Mouse (Mus musculus) neural tube, embryonic 15.5 days (tissue): Measurements from ENCODE around the gene Palm2. TPM values are rescaled to one million over a fixed set of nuclear protein-coding genes. Genes with fewer than 3 reads are reported as not detected.

Source experiments
- ATAC-seq: fragments of 200-750 bp; cut with Nextera tagmentation; 2 replicates; pipeline ENCODE4 v1.8.0; 2017; ENCODE audit warnings: mild to moderate bottlenecking, moderate TSS enrichment, moderate library complexity; ENCODE audit not compliant: low FRiP score
- H3K27ac ChIP-seq: fragments of 300-500 bp; sonication (generic); replicated peaks from 2 replicates; pipeline ENCODE4 v1.5.1; 2015; ENCODE audit warnings: mild to moderate bottlenecking, inconsistent platforms
- H3K27me3 ChIP-seq: fragments of 300-500 bp; sonication (generic); replicated peaks from 2 replicates; pipeline ENCODE4 v1.6.1; 2015; ENCODE audit warnings: inconsistent platforms
- H3K36me3 ChIP-seq: fragments of 300-500 bp; sonication (generic); 2 replicates; pipeline ENCODE4 v1.6.1; 2015; ENCODE audit warnings: inconsistent platforms
- H3K4me1 ChIP-seq: fragments of 300-500 bp; sonication (generic); 2 replicates; pipeline ENCODE4 v1.6.1; 2015; ENCODE audit warnings: inconsistent platforms
- H3K4me2 ChIP-seq: fragments of 300-500 bp; sonication (generic); 2 replicates; pipeline ENCODE4 v1.6.1; 2015; ENCODE audit warnings: inconsistent platforms, mild to moderate bottlenecking, moderate library complexity
- H3K4me3 ChIP-seq: fragments of 300-500 bp; sonication (generic); replicated peaks from 2 replicates; pipeline ENCODE4 v1.5.1; 2015; ENCODE audit warnings: mild to moderate bottlenecking, inconsistent platforms
- H3K9ac ChIP-seq: fragments of 300-500 bp; sonication (generic); replicated peaks from 2 replicates; pipeline ENCODE4 v1.6.1; 2015; ENCODE audit warnings: mild to moderate bottlenecking, inconsistent platforms
- H3K9me3 ChIP-seq: fragments of 300-500 bp; sonication (generic); replicated peaks from 2 replicates; pipeline ENCODE4 v1.6.1; 2016; ENCODE audit warnings: inconsistent platforms
- whole genome bisulfite sequencing: fragments of 180-500 bp; shearing (Covaris S2); methylation state at CpG from one replicate; pipeline ENCODE4 v1.1.7; 2015; ENCODE audit warnings: mixed read lengths; 5-methylcytosine and 5-hydroxymethylcytosine counted together
- polyA plus RNA-seq: library from polyadenylated mRNA; unstranded; fragments of >200 nt; fragmentation: Nextera tagmentation; extraction: Ambion mirVana; gene quantifications from 2 replicates; pipeline ENCODE4 v1.2.1, GENCODE M21; 2015

The Palm2 gene
- polyA plus RNA-seq, 1 experiment from 2014 or later, result 16.9 TPM

DNA sequence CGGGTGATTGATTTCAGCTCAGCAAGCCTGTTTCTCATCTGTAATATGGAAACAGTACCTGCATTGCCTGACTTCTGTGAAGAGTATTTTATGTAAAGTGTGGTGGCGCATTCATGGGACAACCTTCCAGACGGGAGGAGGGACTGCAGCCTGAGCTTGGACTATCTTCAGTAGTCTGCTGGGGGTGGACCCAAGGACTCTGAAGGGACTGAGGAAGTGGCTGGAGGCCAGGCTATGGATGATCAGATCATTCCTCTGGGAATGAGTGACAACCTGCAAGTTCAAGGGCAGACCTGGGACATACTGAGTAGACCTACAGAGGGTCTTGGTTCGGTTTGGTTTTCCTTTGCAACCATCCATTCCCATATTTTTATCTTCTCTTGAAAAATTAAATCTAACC is 288.2 kb downstream of the Palm2 start:
- WGBS, result 92% methylated on average over 4 of the region's 4 CpGs
- no peak overlapping the region for H3K27ac ChIP-seq
- H3K4me3 ChIP-seq, result no peak overlapping the region
- no peaks in the 10 kb centered on the region for H3K36me3 ChIP-seq
- H3K9me3 ChIP-seq, result no peaks in the 10 kb centered on the region
- H3K4me1 ChIP-seq, result 0 out of 2 replicates have a peak, but pooled peaks cover 5% of the 10 kb centered on the region
- H3K9ac ChIP-seq, result no peak overlapping the region
- no peak overlapping the region for H3K4me2 ChIP-seq
- no peak for ATAC-seq
- no peaks in the 10 kb centered on the region for H3K27me3 ChIP-seq

- Histone ChIP-seq H3K9me3 (no peaks in the 10 kb centered on the region), H3K27ac (no peak overlapping the region), H3K4me2 (no peak overlapping the region), H3K27me3 (no peaks in the 10 kb centered on the region), H3K36me3 (no peaks in the 10 kb centered on the region), H3K4me1 (0 out of 2 replicates have a peak, but pooled peaks cover 5% of the 10 kb centered on the region), H3K4me3 (no peak overlapping the region), H3K9ac (no peak overlapping the region)
- 47% methylated on average over 2 of the region's 2 CpGs for WGBS
- no peak for ATAC-seq
Measured at GRCm38 (mm10) chr4:57723659-57724058, 289.6 kb downstream of the Palm2 start.

DNA sequence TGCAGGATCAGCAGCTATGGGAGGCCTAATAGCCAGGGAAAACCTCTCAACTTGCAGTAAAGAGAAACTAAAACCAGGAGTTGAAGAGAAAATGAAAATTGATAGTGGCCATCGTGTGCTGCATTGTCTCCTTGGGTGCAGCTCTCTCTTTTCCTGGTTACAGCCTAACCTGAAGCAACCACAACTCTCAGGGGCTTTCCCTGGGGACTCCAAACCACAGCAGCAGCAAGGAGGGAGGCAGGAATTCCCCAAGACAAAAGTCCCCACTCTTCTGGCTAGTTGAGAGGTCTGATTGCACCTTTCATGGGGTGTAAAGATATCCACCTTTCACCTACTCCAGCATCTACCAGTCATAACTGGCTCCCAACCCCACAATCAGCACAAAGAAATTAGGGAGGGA is 291.5 kb downstream of the Palm2 start:
- H3K27me3 ChIP-seq, result no peaks in the 10 kb centered on the region
- H3K36me3 ChIP-seq, result no peaks in the 10 kb centered on the region
- WGBS, result 88% methylated on average over 1 of the region's 1 CpGs
- H3K27ac ChIP-seq, result no peak overlapping the region
- ATAC-seq, result no peak
- H3K4me2 ChIP-seq, result no peak overlapping the region
- H3K9ac ChIP-seq, result no peak overlapping the region
- H3K4me1 ChIP-seq, result 0 out of 2 replicates have a peak, but pooled peaks cover 5% of the 10 kb centered on the region
- H3K9me3 ChIP-seq, result no peaks in the 10 kb centered on the region
- H3K4me3 ChIP-seq, result no peak overlapping the region

GRCm38 (mm10) chr4:57728611-57729183 is 294.6 kb downstream of the Palm2 start:
- no peak overlapping the region for H3K27ac ChIP-seq
- WGBS, result 91% methylated on average over 4 of the region's 4 CpGs

GRCm38 (mm10) chr4:57730047-57730446 is 296.0 kb downstream of the Palm2 start:
- Histone ChIP-seq H3K36me3 (no peaks in the 10 kb centered on the region), H3K9ac (no peak overlapping the region), H3K4me1 (no peaks in the 10 kb centered on the region), H3K4me3 (no peak overlapping the region), H3K9me3 (no peaks in the 10 kb centered on the region), H3K27me3 (no peaks in the 10 kb centered on the region), H3K4me2 (no peak overlapping the region), H3K27ac (no peak overlapping the region)
- 92% methylated on average over 6 of the region's 6 CpGs for WGBS
- no peak for ATAC-seq

More at GRCm38 (mm10) chr4:57728611-57729183, 294.6 kb downstream of the Palm2 start:
- H3K4me2 ChIP-seq, result no peak overlapping the region
- ATAC-seq, result no peak
- H3K4me3 ChIP-seq, result no peak overlapping the region
- H3K9ac ChIP-seq, result no peak overlapping the region
- no peaks in the 10 kb centered on the region for H3K9me3 ChIP-seq
- H3K4me1 ChIP-seq, result no peaks in the 10 kb centered on the region
- no peaks in the 10 kb centered on the region for H3K36me3 ChIP-seq
- H3K27me3 ChIP-seq, result no peaks in the 10 kb centered on the region

GRCm38 (mm10) chr4:57730801-57731598 is 297.0 kb downstream of the Palm2 start:
- H3K27me3 ChIP-seq, result no peaks in the 10 kb centered on the region
- 82% methylated on average over 11 of the region's 11 CpGs for WGBS
- H3K4me3 ChIP-seq, result no peak overlapping the region
- no peak overlapping the region for H3K4me2 ChIP-seq
- no peaks in the 10 kb centered on the region for H3K9me3 ChIP-seq
- no peaks in the 10 kb centered on the region for H3K4me1 ChIP-seq
- no peak for ATAC-seq
- no peaks in the 10 kb centered on the region for H3K36me3 ChIP-seq
- no peak overlapping the region for H3K27ac ChIP-seq
- H3K9ac ChIP-seq, result no peak overlapping the region

DNA sequence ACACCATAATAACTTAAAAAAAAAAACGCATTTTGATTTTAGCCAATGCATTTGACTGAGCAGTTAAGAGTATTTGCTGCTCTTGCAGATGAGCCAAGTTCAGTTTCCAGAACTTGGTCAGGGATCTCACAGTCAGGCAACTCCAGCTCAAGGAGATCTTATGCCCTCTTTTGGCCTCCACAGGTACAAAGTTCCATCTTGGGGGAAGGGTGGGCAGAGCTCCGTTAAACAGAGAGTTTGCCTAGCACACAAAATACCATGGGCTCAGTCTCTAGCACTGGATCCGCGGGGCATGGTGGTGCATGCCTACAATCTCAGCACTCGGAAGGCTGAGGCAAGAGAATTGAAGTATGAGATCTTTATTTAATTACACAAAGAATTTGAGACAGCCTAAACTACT is 298.3 kb downstream of the Palm2 start:
- 88% methylated on average over 5 of the region's 5 CpGs for WGBS
- no peak for ATAC-seq
- Histone ChIP-seq H3K4me1 (no peaks in the 10 kb centered on the region), H3K4me2 (no peak overlapping the region), H3K36me3 (no peaks in the 10 kb centered on the region), H3K9me3 (no peaks in the 10 kb centered on the region), H3K4me3 (no peak overlapping the region), H3K27me3 (no peaks in the 10 kb centered on the region), H3K9ac (no peak overlapping the region), H3K27ac (no peak overlapping the region)

- H3K4me3 ChIP-seq, result no peak overlapping the region
- H3K27me3 ChIP-seq, result no peaks in the 10 kb centered on the region
- 82% methylated on average over 3 of the region's 3 CpGs for WGBS
Measured at GRCm38 (mm10) chr4:57733445-57733844, 299.4 kb downstream of the Palm2 start.

GRCm38 (mm10) chr4:57735426-57735825 is 301.4 kb downstream of the Palm2 start:
- Histone ChIP-seq H3K36me3 (no peaks in the 10 kb centered on the region), H3K9ac (no peak overlapping the region), H3K4me1 (0 out of 2 replicates have a peak, but pooled peaks cover 5% of the 10 kb centered on the region), H3K27ac (no peak overlapping the region), H3K4me3 (no peak overlapping the region), H3K27me3 (no peaks in the 10 kb centered on the region), H3K9me3 (no peaks in the 10 kb centered on the region), H3K4me2 (no peak overlapping the region)
- WGBS, result 92% methylated on average over 5 of the region's 5 CpGs
- no peak for ATAC-seq

More at GRCm38 (mm10) chr4:57733445-57733844, 299.4 kb downstream of the Palm2 start:
- H3K4me2 ChIP-seq, result no peak overlapping the region
- H3K9ac ChIP-seq, result no peak overlapping the region
- H3K36me3 ChIP-seq, result no peaks in the 10 kb centered on the region
- H3K4me1 ChIP-seq, result no peaks in the 10 kb centered on the region
- no peak for ATAC-seq
- no peaks in the 10 kb centered on the region for H3K9me3 ChIP-seq
- H3K27ac ChIP-seq, result no peak overlapping the region

DNA sequence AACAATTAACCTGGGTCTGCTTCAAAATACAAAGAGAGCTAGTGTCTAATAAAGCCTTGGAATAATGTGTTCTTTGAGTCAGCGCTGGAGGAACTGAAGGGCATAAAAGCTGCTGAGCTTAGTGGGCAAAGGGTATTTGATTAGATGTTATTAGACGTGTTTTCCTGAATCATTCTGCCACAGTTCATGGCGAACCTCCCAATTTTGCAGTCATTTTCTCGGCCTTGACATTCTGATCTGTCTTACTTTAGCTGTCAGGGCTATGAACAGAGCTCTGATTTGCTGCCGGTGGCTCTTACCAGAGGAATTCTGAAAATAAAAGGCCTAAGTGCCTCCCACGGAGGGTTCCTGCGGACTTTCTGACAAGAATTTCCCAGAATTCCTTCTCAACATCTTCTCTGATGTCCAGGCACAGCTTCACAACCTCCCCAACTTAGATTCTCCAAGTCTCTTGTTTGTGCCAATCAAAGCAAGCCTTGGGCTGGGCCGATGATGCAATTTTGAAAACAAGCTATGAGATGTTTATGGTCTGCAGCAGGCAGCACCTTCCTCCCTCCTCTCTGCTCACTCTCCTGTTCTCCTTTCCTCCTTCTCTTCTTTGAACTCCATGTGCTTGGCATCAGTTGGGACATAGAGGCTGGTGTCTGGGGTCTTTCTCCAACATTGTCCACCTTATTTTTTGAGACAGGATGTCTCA is 305.0 kb downstream of the Palm2 start:
- Histone ChIP-seq H3K27ac (peak overlapping the region; percentile 23; the same call in 1 of the 2 replicates), H3K9ac (no peak overlapping the region), H3K4me2 (no peak overlapping the region), H3K9me3 (no peaks in the 10 kb centered on the region), H3K4me3 (no peak overlapping the region), H3K36me3 (no peaks in the 10 kb centered on the region), H3K27me3 (no peaks in the 10 kb centered on the region), H3K4me1 (0 out of 2 replicates have a peak, but pooled peaks cover 5% of the 10 kb centered on the region)
- no peak for ATAC-seq
- 41% methylated on average over 8 of the region's 8 CpGs for WGBS

- H3K27ac ChIP-seq, result no peak overlapping the region
- WGBS, result 82% methylated on average over 11 of the region's 11 CpGs
- H3K4me2 ChIP-seq, result no peak overlapping the region
- H3K9ac ChIP-seq, result no peak overlapping the region
- H3K36me3 ChIP-seq, result no peaks in the 10 kb centered on the region
- H3K9me3 ChIP-seq, result no peaks in the 10 kb centered on the region
- no peak for ATAC-seq
- no peak overlapping the region for H3K4me3 ChIP-seq
- H3K27me3 ChIP-seq, result no peaks in the 10 kb centered on the region
- 0 out of 2 replicates have a peak, but pooled peaks cover 5% of the 10 kb centered on the region for H3K4me1 ChIP-seq
Measured at GRCm38 (mm10) chr4:57743325-57743929, 309.4 kb downstream of the Palm2 start.
